Mouse (Mus musculus) c-Kit-positive CD71-negative TER-119-negative erythroid progenitor cells, embryonic 14.5 days (primary cell): ENCODE results near the gene Cluap1.
"Not testable (repeated sequence)": the region's sequence is repeated elsewhere in the genome, so short reads cannot be mapped to it uniquely, and the experiment has no call there.

Experiments used
- DNase-seq: peaks from one replicate; pipeline ENCODE4 v3.0.0-alpha.2; 2013; ENCODE audit warnings: low read depth

Gene Cluap1

DNA sequence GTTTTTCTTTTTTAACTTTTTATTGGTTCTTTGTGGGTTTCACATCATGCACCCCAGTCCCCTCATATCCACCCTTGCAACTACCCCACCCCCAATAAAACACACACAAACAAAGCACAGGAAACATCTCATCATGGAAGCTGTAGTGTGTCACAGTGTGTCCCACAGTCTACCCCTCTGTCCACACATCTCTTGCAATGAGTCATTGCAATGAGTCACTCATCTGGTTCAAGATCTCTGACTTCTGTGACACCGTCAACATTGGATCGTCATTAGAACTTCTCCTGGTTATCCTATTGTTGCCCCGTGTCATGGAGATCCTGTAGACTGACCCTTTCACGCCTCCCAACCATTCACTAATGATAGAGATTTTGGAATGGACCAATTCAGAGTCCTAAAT is 26.1 kb downstream of the Cluap1 start:
- no peak for DNase-seq

GRCm38 (mm10) chr16:3951141-3951540 is 42.5 kb downstream of the Cluap1 start:
- DNase-seq: no peak

DNA sequence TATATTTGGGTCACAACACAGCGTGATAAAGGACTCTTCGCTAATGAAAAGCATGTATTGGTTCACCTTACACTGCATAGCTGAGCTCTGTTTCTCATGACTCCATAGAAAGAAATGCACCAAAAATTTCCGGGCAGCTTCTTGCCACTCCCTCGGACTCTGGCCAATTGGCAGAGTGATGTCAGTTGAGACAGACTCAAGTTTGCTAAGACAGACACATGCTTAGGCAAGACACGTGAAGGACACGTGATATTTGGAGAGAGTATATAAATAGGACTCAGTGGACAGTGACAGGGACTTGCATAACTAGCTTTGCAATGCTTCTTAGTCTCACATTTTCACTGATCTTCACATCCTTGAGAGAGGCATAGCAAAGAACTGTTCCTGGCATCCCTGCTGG is 47.8 kb downstream of the Cluap1 start:
- DNase-seq: no peak

DNA sequence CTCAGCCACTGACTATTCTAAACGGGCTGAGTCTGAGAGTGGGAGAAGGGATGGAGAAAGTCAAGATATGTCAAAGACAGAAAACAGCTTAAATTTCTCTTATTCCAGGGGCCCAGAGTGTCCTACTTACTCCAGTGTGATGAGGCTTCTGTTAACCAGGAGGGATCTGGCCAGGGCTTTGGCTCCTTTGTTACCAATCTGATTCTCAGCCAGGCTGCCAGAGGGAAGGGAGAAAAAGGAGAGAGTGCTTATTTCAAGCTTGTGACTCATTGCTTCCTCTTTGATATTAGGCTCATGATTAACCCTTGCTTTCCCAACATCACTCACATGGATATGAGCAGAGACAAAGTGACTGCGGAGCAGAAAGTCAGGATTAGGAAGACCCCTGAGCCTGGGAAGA is 50.7 kb downstream of the Cluap1 start:
- no peak for DNase-seq

- no peak for DNase-seq
Observed at GRCm38 (mm10) chr16:3964990-3965389, 56.4 kb downstream of the Cluap1 start.

- no peak for DNase-seq
Observed at GRCm38 (mm10) chr16:3965534-3965933, 56.9 kb downstream of the Cluap1 start.

DNA sequence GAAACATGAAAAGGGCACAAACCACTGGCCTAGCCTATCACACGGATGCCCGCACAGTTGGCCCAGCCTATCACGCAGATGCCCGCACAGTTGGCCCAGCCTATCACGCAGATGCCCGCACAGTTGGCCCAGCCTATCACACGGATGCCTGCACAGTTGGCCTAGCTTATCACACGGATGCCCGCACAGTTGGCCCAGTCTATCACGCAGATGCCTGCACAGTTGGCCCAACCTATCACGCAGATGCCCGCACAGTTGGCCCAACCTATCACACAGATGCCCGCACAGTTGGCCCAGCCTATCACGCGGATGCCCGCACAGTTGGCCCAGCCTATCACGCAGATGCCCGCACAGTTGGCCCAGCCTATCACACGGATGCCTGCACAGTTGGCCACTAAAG is 65.9 kb downstream of the Cluap1 start:
- not testable (repeated sequence) for DNase-seq

- no peak for DNase-seq
Observed at GRCm38 (mm10) chr16:3975658-3976057, 67.1 kb downstream of the Cluap1 start.

DNA sequence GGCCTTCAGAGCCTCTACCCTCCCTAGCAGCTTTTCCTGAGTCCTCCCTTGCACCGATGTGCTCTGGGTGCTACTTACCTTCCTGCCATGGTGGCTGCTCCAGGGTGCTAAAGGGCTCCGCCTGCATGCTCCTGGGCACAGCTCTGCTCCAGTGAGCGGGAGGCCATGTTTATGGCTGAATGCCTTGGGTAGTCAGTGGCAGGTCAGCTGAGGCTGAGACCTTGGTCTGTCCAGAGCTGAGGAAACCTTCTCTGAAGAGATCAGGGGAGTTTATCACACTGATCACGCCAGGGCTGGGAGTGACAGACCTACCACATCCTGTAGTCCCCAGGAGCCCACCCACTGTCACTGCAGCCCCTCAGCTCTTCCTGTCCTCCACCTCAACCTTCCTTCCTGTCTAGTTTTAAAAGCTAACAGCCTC is 67.7 kb downstream of the Cluap1 start, which contains the start of gene Nlrc3:
Gene Nlrc3 (minus strand): TSS at position 382 of the 421 bp plus-strand sequence.
- DNase-seq: no peak

DNA sequence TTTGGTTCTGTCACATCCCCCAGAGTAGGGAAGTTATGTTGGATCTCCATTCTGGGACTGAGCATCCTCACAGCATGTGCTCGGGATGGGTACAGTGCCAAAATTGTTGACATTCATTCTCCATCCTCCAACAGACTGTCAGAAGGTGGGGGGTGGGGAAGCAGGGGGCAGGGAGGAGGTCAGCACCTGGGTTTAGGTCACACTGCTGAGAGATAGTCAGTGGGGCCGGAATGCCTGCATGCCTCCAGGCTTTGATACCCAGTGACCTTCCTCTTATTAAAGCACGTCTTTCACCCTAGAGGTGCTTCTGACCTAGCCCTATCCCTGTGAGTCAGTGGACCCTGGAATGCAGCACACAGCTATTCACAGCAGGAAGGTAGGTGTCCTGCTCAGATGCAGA is 68.1 kb downstream of the Cluap1 start:
- DNase-seq: no peak

DNA sequence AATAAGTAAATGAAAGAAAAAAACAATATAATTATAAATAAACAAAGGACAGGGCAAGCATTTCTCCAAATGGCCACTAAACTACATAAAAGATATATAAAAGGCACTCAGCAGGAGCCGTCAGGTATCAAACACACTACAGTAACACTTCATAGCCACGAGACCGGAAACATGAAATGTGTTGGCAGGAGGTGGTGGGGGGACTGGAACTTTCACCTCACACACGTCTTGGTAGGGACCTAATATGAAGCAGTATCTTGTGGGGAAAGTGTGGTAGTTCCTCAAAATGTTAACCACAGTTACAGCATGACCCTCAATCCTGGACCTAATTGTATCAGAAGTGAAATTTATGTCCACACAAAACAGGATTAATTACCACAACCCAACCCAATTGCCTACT is 73.6 kb downstream of the Cluap1 start:
- no peak for DNase-seq

- no peak for DNase-seq
Observed at GRCm38 (mm10) chr16:3983146-3983700, 74.6 kb downstream of the Cluap1 start.

DNA sequence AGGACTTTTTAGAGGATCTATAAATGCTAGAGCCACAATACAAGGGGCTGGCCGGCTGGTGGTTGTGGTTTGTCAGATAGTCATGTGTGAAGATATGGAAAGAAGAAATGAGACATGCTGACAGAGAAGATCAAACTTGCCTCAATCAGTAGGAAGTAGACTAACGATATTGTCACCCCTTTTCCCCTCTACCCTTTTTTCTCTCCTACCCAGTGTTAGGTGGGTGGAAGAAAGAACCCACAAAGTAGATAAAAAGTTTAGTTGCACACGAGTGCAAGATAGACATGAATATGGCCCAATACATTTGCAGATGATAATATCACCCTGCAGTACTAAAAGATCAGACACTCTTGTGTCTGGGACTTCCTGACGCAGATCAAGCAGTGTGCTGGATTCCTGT is 79.8 kb downstream of the Cluap1 start:
- no peak for DNase-seq
